Mouse (Mus musculus) adrenal gland, adult 18-20 months (tissue): ENCODE measurements around the gene Slc26a6. TPM values are rescaled to one million over a fixed set of nuclear protein-coding genes. Genes with fewer than 3 reads are reported as not detected.

Source experiments
- DNase-seq, 2 experiments: peaks; one replicate each; pipeline ENCODE4 v3.0.0; 2021 to 2022; ENCODE audit warnings: low spot score in 2 of 2
- microRNA-seq, 2 experiments: library from miRNA; unstranded; fragments of <30 nt; microRNA quantifications; one replicate each; pipeline ENCODE4 v1.2.0; 2021; ENCODE audit warnings: borderline number of aligned reads in 2 of 2
- total RNA-seq, 2 experiments: library from RNA; stranded (reverse); gene quantifications; 1 replicate in 1 of 2; 2 replicates in 1 of 2; pipeline ENCODE4 v1.2.3; 2021

Slc26a6 gene
- total RNA-seq, 2 experiments from 2014 or later: 9.6 to 13.8 TPM

GRCm38 (mm10) chr9:108953081-108953636, 100.1 kb downstream of the Slc26a6 start, which contains the start of gene Col7a1:
Gene Col7a1, plus strand, starts transcription at chr9:108953586.
- DNase-seq: no peak

- DNase-seq: no peak
These were observed 102.2 kb downstream of the Slc26a6 start for GRCm38 (mm10) chr9:108955241-108955640.

- DNase-seq: no peak
These were observed 102.8 kb downstream of the Slc26a6 start for GRCm38 (mm10) chr9:108955846-108956245.

Small RNA genes within 50 kb of the gene (microRNA-seq; reads per million reads assigned to microRNA genes)
- gene Gm23156: 0 reads per million in 2 experiments

Other genes with a start within 250 kb of the Slc26a6 start
- gene Arih2, start 203.9 kb upstream of the Slc26a6 start, total RNA-seq: 10 to 100 TPM; 61.2 to 63.0 TPM
- 100 to 1,000 TPM; 125 to 212 TPM for gene Slc25a20, start 191.2 kb upstream of the Slc26a6 start, total RNA-seq
- gene Prkar2a, start 164.0 kb upstream of the Slc26a6 start, total RNA-seq: 10 to 100 TPM; 33.1 to 43.5 TPM
- gene Ip6k2, start 69.5 kb upstream of the Slc26a6 start, total RNA-seq: 100 to 1,000 TPM in 1 of 2 experiments, 10 to 100 TPM in 1; 76.8 to 101 TPM
- 10 to 100 TPM; 10.8 to 11.3 TPM for gene Nckipsd, start 44.9 kb upstream of the Slc26a6 start, total RNA-seq
- gene Celsr3, start 27.0 kb upstream of the Slc26a6 start, total RNA-seq: 1 to 10 TPM; 3.6 to 4.1 TPM
- gene Tmem89, start 61.3 kb downstream of the Slc26a6 start, total RNA-seq: under 1 TPM in 1 of 2 experiments, not detected in 1; 0.32 TPM
- gene Uqcrc1, start 83.3 kb downstream of the Slc26a6 start, total RNA-seq: 1,000 to 10,000 TPM in 1 of 2 experiments, 100 to 1,000 TPM in 1; 638 to 1,072 TPM
- gene Col7a1, start 100.3 kb downstream of the Slc26a6 start, total RNA-seq: 1 to 10 TPM; 6.4 to 7.5 TPM
- gene Ucn2, start 132.7 kb downstream of the Slc26a6 start, total RNA-seq: under 1 TPM; 0.26 to 0.53 TPM
- gene Pfkfb4, start 138.5 kb downstream of the Slc26a6 start, total RNA-seq: 10 to 100 TPM in 1 of 2 experiments, 1 to 10 TPM in 1; 7.6 to 13.7 TPM
- gene Shisa5, start 185.3 kb downstream of the Slc26a6 start, total RNA-seq: 100 to 1,000 TPM; 126 to 137 TPM
- gene Trex1, start 206.5 kb downstream of the Slc26a6 start, total RNA-seq: 10 to 100 TPM; 15.8 to 21.6 TPM
- 10 to 100 TPM; 14.7 to 15.2 TPM for gene Atrip, start 220.8 kb downstream of the Slc26a6 start, total RNA-seq
- gene Ccdc51, start 229.2 kb downstream of the Slc26a6 start, total RNA-seq: 10 to 100 TPM; 11.8 to 12.6 TPM
- 100 to 1,000 TPM; 319 to 392 TPM for gene Tma7, start 229.3 kb downstream of the Slc26a6 start, total RNA-seq
- 100 to 1,000 TPM in 1 of 2 experiments, 10 to 100 TPM in 1; 63.9 to 107 TPM for gene Plxnb1, start 242.1 kb downstream of the Slc26a6 start, total RNA-seq